ENCODE assay signal across 8 mouse cellular contexts in the genomic region with DNA sequence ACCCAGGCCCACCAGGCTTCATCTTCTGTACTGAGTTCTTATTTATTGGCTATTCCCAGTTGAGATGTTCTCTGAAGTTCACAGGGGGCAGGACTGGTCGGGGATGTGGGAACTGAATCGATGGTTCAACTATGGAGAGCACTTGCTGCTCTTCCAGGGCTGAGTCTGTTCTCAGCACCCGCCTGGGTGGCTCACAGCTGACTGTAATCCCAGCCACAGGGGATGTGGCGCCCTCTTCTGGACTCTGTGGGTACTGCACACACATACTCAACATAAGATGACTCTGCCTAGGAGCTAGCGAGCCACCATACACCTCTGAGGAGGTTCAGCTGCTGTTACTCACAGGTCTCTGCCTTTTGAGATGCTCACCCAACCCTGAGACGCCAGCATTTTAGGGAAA.
DNase-seq lines count a peak whose midpoint lies in the region; ATAC-seq and TF ChIP-seq lines count a peak whose summit lies in the region.
"Had no signal": no experiment of that assay in that cellular context is flagged by ENCODE, and none has a peak within 500 bp of the region (broad histone marks: within the 10 kb centered on the region; RNA-seq: fewer than 3 reads in every experiment).

No protein-coding gene starts in this region.

- H3K4me2 ChIP-seq in kidney, postnatal 0 days (ENCODE audit: low read length), result no peak overlapping the region
- H3K4me2 ChIP-seq: heart, embryonic 11.5 days had no signal

- no peaks in the 10 kb centered on the region for H3K4me1 ChIP-seq in kidney, postnatal 0 days (replicated peaks; ENCODE audit: insufficient read depth, low read length)

- DNase-seq in kidney, postnatal 0 days (ENCODE audit: low spot score), result no peak
- no peak for DNase-seq in kidney, adult 11 months
- peak; percentile 9 for DNase-seq in 3T3-L1 (ENCODE audit: low read depth, low spot score)
- DNase-seq in CD8-positive naive resting alpha-beta T cell, adult 2 months (ENCODE audit: low read depth in 2 of 2, low spot score in 2 of 2), result peak; percentile 15 to 24
- DNase-seq in urinary bladder, postnatal 10 days (ENCODE audit: low spot score), result no peak
- DNase-seq in urinary bladder, adult 2 months (ENCODE audit: low spot score), result no peak

- ATAC-seq in kidney, postnatal 0 days (replicated peaks; ENCODE audit: low FRiP score, low read depth), result no peak
- peak; percentile 46; the same call in 1 of the 2 replicates for ATAC-seq in megakaryocyte progenitor cell, adult 5-6 weeks (replicated peaks; ENCODE audit: poor library complexity)

- H3K4me3 ChIP-seq in kidney, postnatal 0 days (replicated peaks; ENCODE audit: low read depth, low read length), result no peak overlapping the region

- no peaks in the 10 kb centered on the region for H3K36me3 ChIP-seq in kidney, postnatal 0 days (ENCODE audit: insufficient read depth, low read length)

- WGBS in kidney, postnatal 0 days, result 87% methylated on average over 6 of the region's 6 CpGs

- no peaks in the 10 kb centered on the region for H3K9me3 ChIP-seq in kidney, postnatal 0 days (replicated peaks; ENCODE audit: low read length)

- no peaks in the 10 kb centered on the region for H3K27me3 ChIP-seq in kidney, postnatal 0 days (ENCODE audit: insufficient read depth, low read length)

- peak; percentile 66 for TF ChIP-seq CTCF in kidney, postnatal 0 days (IDR thresholded peaks at IDR 0.05; ENCODE audit: low read depth)

- no peak overlapping the region for H3K27ac ChIP-seq in kidney, postnatal 0 days

- H3K9ac ChIP-seq in kidney, postnatal 0 days (ENCODE audit: low read depth, low read length), result no peak overlapping the region

Comparison
In these comparisons a context has a peak if more than half of its experiments do, and no peak if none do; other contexts are left out.
1. DNase-seq: peak in 3T3-L1 (single experiment) and CD8-positive naive resting alpha-beta T cell, adult 2 months (2 of 2); none in kidney, postnatal 0 days (single experiment), kidney, adult 11 months (single experiment), urinary bladder, postnatal 10 days (single experiment) and urinary bladder, adult 2 months (single experiment).